Mouse (Mus musculus) neural tube, embryonic 10.5 days (tissue): ENCODE results near the gene Rhbdd1.
A peak's percentile ranks its signal among the peaks of the same experiment; 100 is the strongest.

ENCODE experiments used
- DNase-seq: peaks from one replicate; pipeline ENCODE4 v3.0.0-alpha.2; 2017; ENCODE audit warnings: low spot score; ENCODE audit errors: extremely low spot score

Gene Rhbdd1

DNA sequence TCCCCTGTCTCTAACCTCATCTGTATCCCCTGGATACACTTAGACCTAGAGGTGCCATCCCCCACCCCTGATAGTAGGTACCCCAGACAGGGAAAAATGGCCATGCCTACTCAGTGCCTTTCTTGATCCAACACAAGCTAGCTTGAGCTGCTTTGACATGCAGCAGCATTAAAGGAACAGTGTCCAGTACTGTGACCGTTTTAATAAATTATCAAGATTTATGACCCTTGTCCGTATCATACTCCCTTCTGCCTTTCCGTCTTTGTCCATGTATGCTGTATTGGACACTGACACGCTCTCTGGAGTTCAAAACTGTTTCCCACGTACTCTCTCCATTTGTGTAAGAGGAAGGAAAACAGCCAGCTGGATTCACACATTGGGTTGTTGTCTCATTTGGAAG lies 111.5 kb downstream of the Rhbdd1 start:
- no peak for DNase-seq

GRCm38 (mm10) chr1:82429061-82429460 lies 112.8 kb downstream of the Rhbdd1 start:
- DNase-seq = no peak

DNA sequence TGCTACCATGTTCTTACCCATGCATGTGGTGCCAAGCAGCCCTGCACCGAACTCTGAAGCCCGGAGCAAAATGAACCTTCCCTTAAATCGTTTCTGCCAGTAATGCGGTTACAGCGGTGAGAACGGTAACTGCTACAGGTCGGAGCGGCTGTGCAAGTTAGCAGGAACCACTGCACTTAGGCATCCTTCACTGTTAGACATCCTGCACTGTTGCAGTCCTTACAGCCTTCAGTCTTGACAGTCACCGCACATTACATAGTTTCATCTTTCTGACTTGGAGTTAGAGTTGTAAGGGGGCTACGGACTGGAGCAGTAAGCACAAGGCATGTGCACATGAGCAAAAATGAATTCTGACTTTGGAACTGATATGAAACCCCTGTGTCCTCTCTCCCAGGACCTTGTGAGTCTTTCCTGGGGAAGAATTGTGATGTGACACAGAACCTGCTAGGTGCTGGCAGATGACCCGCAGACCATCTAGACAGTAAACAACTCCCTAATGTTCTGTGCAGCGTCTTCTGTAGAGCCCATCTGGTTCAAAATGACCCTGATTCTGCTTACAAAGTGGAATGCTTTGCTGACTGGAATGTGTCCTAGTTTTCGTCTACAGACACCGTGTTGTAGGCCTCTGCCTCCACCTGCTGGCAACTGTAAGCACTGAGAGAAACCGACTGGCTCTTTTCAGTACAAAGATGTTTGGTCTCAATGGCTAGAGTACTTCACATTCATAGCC lies 116.8 kb downstream of the Rhbdd1 start:
- peak; percentile 60 for DNase-seq

DNA sequence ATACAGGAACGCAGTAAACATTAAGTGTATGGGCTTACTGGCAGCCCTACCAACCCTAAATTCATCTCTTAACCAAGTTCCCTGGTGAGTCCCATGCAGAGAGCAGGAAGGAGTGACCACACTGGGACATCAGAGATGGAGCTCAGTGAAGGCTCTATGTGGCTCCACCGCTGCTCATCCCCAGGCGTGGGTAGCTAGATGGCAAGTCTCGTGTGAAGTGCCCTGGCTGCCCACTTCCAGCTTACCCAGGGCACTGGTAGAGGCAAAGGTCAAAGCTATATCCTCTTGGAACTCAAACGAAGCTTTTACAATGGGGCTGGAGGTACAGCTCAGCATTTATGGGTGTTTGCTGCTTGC lies 117.4 kb downstream of the Rhbdd1 start:
- no peak for DNase-seq

- no peak for DNase-seq
Measured at GRCm38 (mm10) chr1:82437273-82437672, 121.0 kb downstream of the Rhbdd1 start.

DNA sequence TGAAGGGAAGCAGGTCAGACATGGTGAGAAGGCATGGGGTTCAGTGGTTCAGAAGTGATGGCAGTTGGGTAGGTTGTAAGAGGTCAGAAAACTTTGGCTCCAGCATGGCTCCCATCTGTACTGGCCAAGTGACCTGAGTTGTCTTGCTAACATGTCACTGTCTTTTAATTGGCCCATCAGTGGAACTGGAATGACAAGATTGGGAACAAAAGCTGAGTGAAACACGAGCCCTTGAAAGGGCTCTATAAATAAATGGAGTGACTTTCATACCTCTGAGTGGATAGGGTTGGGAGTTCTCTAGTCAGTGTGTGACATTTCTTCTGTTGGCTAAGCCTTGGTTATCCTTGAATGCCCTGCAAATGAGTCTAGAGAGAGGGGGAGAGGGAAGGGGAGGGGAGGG lies 123.9 kb downstream of the Rhbdd1 start:
- DNase-seq = no peak

- DNase-seq = no peak
Measured at GRCm38 (mm10) chr1:82443517-82443916, 127.3 kb downstream of the Rhbdd1 start.

DNA sequence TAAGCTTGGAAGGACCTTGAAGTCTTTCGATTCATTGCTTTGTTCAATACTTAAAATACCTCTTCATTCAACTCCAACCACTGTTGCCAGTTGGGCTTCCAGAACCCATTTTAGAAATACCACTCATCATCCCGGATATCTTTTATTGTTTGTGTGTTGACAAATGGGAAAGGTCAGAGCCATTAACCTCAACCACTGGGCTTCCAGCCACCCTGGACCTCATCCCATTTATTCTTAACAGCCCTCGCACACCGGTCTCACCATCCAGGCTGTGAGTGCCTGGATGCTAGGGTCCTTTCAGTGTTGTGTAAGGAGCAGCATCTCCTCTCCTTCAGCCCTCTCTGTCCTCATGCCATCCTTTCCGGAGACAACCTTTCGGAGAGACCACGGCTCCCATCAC lies 129.8 kb downstream of the Rhbdd1 start:
- no peak for DNase-seq

- DNase-seq = no peak
Measured at GRCm38 (mm10) chr1:82449851-82450250, 133.6 kb downstream of the Rhbdd1 start.

DNA sequence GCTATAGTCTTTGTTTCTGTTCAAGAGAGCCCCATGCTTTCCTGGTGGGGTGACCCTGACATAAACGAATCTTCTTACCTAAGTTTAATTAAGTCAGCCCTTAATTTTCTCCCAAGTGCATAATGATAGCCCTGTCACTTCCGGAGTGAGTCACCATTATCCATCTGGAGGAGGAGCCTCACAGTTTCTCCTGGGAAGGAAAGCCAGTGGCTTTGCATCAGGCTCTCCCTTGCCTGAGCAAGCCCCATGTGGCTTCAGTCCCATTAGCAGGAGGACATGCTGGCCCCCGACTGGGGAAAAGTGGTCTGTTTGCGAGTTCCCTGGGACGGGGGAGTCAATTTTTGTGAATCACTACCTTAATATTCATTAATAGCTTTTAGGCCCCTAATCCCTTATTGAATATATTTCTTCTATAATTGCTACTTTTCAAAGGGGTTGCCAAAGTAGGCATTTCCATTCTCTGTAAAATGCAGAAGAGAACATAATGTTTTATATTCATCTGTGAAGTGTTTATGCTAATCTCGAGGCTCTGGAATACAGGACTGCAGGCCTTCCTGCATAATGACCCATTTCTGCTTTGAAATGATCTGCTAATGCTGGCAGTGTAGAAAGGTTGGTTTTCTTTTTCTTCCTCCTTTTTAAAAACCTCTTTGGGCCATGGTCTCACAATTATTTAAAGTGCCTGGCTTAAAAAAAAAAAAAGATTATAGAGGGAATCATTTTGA lies 135.8 kb downstream of the Rhbdd1 start:
- DNase-seq = no peak

DNA sequence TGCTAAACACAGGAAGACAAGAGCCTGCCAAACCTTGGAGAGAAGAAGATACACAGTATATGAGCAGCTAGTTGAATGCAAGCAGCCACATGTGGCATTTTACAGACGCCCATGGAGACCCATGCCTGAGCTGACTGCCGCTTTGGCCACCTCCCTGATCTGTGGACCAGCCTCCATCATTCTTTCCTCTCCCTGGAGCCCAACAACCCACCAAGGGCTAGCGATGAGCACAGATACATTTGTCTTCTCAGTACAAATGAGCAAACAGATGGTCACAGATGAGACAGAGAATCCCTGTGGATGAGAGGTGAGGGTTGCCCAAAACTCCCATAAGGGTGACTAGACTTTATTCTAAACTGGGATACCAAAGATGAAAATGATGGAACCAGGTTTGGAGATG lies 137.8 kb downstream of the Rhbdd1 start:
- no peak for DNase-seq

DNA sequence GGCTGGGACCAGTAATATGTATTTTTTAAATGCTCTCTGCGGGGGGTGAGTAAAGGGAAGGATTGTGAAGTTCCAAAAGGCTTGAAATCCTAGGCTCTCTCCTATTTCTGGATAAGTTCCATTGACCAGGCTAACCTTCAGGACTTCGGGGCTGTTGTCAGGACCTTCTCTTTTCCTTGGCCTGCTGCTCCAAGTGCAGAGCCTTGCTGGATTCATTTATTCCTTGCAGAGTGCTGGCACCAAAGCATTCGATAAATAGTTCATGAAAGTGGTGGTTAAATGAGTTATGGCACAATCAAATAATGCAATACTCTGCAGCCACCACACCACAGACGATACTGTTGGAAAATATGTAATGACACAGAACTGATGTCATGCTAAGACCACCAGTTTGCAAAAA lies 143.1 kb downstream of the Rhbdd1 start:
- no peak for DNase-seq

- DNase-seq = no peak
Measured at GRCm38 (mm10) chr1:82459926-82460325, 143.7 kb downstream of the Rhbdd1 start.

DNA sequence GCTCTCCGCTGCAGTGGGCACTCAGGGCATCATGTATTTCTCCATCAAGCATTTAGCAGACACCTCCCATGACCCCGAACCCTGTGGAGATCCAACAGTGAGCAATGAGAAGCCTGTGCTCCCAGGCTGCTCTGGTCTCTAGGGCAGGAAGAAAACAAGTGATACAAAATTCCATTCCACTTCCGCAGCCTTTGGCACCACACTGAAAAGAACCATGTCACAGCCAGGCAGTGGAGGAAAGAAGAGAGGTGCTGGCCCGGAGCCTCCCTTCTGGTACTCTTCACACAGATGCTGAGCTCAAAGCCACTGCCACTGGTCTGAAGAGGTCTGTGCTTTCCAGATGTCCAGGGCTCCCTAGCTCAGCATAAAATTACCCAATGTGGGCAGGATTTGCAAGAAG lies 144.8 kb downstream of the Rhbdd1 start:
- no peak for DNase-seq

GRCm38 (mm10) chr1:82465321-82465853 lies 149.1 kb downstream of the Rhbdd1 start:
- no peak for DNase-seq

GRCm38 (mm10) chr1:82468872-82469271 lies 152.6 kb downstream of the Rhbdd1 start:
- DNase-seq = no peak

DNA sequence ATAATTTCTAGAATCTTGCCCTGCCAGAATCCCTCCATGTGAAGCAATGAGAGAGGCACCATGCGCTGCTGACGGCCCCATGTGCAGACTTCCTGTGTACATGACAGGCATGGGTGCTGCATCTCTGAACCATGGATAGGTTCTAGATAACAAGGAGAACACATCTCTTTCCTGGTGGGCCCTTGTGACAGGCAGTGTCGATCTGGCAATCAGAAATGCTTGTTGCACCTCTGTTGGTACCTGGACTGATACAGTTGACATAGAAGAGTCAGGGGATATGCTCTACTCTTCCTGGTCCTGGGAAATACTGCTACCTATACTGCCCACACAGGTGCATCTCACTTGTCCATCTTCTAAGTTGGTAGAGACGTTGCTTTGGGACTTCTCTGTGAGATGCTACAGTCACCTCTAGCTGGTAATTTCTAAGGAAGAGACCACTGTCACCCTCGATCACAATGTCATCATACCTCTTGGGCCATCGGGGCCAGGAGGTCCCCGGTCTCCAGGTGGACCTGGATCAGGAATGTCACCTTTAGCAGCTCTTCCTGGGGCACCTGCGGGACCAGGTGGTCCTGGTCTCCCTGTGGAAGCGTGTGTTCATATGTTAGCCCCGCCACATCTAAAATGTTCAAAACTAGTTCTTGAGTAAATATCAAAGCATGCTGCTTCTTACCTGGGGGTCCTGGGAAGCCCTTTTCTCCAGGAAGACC lies 154.4 kb downstream of the Rhbdd1 start:
- no peak for DNase-seq

DNA sequence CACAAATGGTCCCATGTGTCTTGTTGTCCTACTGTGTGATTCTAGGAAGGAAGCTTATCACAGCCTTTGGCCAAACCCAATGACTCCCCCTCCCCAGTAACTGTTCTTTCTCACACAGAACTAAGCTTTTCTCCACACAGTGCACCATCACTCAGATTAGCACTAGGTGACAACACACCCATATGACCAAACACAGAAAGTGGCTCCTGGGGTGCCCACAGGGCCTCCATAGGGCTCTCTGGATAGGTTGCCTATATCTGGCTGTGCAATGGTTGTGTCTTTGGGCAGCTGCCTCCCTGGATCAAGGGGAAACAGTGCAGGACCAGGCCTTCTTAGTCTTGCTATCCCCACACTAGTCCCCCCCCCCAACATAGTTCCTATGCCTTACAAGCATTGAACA lies 157.2 kb downstream of the Rhbdd1 start:
- DNase-seq = no peak

DNA sequence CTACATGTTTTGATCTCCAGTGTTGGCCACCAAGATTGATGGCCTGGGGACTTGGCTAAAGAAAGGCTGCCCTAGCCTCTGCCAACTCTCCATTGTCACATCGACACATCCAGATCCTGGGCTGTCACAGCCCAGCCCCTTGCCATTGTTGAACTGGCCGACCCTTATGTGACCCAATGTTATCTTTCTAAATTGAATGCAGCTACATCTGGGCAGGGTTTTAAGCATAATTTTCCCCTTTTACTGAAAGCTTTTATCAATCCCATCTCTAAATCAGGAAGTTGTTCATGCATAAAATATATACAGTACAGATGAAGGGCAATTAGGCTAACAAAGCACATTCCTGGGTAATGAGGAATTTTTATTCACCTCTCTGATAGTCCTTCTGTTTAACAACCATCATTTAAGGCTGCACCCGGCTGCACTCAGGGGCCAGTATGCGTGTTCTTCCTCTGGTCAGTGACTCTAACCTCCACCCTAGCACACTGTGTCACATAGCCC lies 158.3 kb downstream of the Rhbdd1 start:
- peak; percentile 23 for DNase-seq

DNA sequence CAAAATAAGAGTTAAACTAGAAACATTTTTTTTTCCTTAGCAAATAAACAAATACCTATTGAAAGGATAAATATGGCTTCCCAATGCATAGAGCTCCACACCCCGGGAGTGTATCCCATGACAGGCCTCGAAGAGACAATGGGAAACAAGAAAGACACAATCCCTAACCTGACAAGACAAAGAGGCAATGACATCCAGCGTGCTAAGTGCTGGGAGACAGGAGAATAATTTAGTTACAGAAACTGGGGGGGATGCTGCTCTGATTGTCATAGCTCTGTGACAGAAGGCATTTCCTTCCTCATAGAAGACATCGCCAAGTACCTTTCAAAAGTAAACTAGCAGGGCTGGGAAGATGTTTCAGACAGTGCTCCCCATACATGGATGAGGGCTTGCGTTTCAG lies 159.0 kb downstream of the Rhbdd1 start:
- no peak for DNase-seq

DNA sequence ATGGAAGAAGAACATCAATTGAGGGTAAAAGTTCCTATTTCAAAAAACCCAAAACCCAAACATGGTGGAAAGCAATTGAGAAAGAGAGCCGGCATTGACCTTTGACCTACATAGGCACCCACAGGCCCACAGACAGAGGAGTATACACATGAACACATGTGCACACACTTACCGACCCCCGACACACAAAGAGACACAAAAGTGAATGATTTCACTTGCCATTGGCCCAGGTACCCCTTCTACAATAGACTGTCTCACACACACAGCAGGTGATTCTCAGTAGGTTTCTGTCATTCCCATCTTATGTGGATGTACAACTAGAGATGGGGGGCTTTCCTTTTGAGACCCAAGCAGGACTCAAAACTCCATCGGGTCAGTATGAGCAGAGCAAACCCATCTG lies 159.6 kb downstream of the Rhbdd1 start:
- no peak for DNase-seq

DNA sequence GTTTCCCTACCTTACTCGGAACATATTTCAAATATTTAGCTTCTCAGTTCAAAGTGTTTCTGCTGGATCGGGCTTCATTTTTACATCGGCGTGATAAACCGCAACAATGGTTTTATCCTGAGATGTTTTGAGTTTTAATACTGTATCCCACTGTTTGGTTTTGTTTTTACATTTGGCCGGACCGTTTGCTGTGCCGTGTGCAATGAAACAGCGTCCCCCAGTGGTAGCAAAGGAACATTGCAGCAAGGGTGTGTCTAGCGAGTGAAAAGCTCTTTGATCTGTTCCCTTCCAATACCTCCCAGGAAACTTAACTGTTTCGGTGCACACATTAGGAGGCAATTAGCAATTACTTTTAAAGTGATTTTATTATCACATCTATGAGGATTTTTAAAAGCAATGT lies 160.0 kb downstream of the Rhbdd1 start:
- peak; percentile 58 for DNase-seq
